Mouse (Mus musculus): ENCODE data around the gene Gif.

Gene Gif

DNA sequence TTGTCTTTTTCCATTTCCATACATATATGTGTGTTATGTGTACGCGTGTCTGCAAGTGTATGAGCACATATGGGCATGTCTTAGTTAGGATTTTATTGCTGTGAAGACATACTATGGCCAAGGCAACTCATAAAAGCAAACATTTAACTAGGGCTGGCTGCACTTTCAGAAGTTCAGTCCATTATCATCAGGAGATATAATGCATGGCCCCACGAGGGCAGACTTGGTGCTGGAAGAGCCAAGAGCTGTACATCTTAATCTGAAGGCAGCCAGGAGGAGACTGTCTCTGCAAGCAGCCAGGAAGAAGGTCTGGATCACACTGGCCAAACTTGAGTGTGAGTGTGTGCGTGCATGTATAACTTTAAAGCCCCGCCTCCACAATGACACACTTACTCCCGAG is 47.1 kb downstream of the Gif start:
- DNase-seq (ENCODE audit: low spot score in 2 of 2): no peak

DNA sequence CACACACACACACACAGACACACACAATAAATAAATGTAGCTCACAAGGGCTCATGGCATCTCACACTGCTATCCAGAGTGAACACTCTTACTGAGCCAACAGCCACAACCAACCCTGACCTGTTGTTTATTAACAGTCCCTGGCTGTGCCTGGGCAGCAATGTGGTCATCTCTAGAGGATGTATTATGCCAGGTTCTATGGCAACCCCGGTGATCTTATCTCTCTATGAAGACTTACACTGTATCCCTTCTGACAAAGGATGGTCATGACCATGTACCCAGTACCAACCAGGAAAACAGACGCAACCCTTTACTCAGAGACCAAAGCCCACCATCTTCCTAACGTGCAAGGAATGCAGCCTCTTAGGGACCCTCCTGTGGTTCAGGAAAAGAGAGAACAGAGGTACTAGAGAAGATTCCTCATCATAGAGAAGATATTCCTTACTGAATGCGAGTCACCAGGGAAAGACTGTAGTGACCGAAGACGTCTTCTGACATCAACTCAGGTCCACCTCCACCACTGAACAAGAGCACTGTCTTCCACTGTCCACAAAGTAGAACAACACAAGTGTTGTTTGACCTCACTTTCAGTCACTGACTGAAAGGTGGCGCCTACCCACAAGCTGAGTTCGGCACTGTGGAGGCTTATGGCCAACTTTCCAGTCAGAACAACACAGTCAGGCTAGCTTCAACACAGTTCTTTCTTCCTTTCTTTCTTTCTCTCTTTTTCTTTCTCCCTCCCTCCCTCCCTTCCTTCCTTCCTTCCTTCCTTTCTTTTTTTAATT is 53.4 kb downstream of the Gif start:
- no peak for DNase-seq (ENCODE audit: low spot score in 2 of 2)

DNA sequence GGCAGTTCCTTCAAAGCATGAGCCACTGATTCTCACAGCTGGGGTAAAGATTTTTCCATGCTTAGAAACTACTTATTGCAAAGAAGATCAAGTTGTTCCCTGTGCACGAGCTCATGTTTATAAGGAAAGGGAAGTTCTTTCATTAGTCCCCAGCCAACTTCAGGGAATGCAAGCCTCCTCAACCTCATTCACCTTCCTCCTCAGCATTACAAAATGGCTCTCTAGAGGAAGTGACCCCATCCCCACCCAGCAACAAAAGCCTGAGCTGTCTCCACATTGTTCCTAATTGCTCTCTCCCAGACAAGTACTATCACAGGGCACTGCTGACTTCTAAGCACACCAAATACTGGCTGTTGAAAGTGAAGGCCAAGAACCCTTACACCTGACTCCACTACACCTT is 57.1 kb downstream of the Gif start:
- DNase-seq (ENCODE audit: low spot score in 2 of 2): no peak

DNA sequence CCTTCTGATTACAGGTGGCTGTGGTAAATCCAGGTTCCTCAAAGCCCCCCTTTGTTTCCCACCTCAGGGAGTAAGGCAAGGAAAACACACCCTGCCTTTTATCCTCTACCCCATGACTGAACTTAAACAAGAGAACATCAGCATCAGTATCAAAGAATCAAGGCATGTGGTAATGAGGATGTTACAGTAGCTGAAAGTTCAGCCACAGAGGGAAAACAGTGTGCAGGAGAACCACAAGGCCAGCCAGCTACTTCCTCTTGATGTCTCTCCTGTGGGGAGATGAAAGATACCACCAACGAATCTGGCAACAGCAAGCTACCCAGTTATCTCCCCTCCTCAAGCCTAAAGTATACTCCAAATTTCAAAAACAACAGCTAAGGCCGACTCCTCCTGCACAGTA is 59.9 kb downstream of the Gif start:
- no peak for DNase-seq (ENCODE audit: low spot score in 2 of 2)

DNA sequence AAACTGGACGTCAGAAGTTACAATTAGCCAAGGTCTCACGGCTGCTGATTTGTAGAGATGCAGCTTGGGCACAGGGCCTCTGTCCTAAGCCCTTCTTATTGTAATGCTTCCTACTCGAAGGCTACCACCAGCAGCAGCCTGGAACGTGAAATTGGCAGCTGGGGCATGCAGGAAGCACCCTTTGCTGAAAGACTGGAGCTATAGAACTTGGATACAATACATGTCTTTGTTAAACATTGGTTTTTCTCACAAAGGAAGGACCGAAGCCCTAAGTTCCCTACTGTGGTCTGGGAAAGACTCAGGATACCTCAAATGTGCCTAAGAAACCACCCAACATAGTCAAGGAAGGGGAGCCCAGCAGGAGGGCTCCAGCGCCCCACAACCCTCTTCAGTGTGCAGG is 60.5 kb downstream of the Gif start:
- no peak for DNase-seq (ENCODE audit: low spot score in 2 of 2)

DNA sequence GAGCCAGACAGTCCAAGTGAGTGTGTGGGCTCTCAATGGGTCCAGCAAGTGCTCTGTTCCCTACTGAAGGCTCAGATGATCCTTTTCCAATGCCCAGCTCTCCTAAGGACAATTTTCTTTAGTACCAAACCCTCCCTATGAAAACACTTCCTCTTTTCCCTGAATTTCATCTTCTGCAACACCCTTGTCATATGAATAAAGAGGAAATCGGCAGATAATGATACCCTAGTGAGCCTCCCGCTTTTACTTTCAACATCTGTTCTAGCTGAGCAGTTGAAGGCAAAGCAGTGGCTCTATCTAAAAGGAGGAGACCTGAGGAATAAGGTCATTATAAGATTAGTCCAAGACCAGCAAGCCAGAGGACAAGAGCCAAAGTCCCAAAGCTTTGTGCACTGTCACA is 61.1 kb downstream of the Gif start:
- DNase-seq (ENCODE audit: low spot score in 2 of 2): no peak

DNA sequence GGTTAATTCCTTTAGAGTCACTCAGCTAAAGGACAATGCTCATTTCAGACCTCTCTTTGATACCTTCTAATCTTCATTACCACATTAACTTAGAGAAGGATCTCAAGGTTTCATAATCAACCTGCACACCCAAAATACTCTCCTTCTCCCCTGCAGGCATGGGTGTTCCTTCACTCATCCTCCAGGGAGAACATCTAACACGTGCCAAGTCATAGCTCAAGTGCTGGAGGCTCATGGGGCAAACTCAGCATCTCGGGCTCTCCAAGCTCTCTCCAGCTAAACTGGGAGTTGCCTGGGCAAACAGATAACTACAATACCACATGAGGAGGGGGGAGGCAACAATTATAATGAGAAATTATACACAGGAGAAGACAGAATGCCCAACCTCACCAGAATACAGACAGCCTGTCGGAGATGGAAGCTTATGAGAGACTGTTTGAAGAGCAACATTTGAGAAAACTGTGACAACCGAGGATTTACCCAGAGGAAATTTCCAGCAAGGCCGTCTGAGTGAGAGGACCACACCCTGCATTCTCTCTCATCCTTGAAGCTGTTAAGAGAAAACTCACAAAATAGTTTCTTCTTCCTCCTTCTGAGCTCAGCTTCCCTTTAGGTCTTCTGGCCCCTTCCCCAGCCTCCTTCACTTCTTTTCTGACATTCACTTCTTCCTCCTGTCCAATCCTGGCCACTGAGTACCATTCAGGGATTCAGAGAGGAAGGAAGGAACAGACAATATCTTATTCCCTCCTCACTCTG is 62.8 kb downstream of the Gif start:
- DNase-seq (ENCODE audit: low spot score in 2 of 2): no peak

DNA sequence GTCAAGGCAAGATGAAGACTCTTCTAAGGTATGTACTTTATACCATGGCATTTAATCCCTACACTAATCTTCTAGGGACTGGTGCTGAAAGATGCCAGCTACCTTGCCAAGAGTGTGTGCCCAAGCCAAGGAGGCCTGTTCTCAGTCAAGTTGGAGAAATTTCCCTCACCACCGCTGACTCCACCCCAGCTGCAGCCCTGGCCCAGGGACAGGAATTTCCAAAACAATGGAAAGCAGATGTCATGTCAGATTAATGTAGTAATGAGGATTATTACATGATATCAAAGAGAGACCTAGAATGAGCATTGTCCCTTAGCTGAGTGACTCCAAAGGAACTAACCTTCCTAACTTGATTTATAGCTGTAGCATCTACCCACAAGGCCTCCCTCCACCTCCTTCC is 63.5 kb downstream of the Gif start:
- no peak for DNase-seq (ENCODE audit: low spot score in 2 of 2)

DNA sequence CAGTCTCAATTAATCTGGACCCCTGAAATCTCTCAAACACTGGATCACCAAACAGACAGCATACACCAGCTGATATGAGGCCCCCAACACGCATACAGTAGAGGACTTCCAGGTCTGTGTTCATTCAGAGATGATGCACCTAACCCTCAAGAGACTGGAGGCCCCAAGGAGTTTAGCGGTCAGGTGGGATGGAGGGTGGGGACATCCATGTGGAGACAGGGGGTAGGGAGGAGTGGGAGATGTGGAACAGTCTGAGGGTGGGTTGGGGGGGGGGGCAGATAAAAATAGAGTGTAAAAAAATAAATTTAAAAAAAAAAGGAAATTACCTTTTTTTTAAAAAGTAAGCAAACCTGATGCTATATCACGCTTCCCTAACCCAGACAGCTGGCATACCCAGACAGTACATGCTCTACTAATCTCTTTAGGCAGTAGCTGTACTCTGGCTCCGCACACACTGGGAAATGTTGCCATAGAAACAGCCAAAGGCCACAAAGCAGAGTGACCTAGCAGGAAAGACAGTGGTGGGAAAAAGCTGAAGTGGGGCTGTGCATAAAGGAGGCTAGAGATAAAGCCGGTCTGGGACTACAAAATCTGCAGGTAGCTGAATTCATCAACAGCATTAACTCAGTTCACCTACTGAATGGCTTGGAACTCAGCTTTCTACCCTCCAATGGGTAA is 64.5 kb downstream of the Gif start:
- DNase-seq (ENCODE audit: low spot score in 2 of 2): no peak

All from cerebellum, postnatal 4 days (tissue).